Mouse (Mus musculus): ENCODE data around the gene D17Wsu92e. TPM values are rescaled to one million over a fixed set of nuclear protein-coding genes. Genes with fewer than 3 reads are reported as not detected.

D17Wsu92e gene
- polyA plus RNA-seq, 1 experiment from 2014 or later: 11.4 TPM

- ATAC-seq (replicated peaks): no peak
- Histone ChIP-seq H3K36me3 (replicated peaks) (no peaks in the 10 kb centered on the region), H3K27ac (no peak overlapping the region), H3K9ac (no peak overlapping the region), H3K4me3 (no peak overlapping the region), H3K9me3 (no peaks in the 10 kb centered on the region), H3K4me1 (peaks cover 6% of the 10 kb centered on the region; the same call in 1 of the 2 replicates), H3K4me2 (no peak overlapping the region), H3K27me3 (replicated peaks) (no peaks in the 10 kb centered on the region)
- WGBS: 94% methylated on average over 6 of the region's 6 CpGs
Measured at GRCm38 (mm10) chr17:27750451-27750942, 70.0 kb downstream of the D17Wsu92e start.

DNA sequence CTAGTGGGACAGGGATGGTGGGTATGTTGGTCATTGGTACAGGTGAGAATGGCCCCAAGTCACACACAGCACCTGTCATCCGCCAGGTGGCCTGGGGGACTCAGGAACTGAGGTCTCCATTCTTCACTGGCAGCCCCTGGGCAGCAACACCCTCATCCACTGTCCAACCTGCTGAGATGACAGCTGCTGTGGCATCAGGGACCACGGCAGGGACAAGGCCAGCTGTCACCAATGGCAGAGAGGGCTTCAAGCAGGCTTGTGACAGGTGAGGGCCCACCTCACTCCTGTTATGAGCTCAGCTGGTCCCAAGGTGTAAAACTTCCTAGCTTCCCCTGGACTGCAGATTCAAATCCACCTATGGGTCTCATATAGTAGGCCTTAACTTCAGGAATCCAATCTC, 72.3 kb downstream of the D17Wsu92e start:
- Histone ChIP-seq H3K36me3 (replicated peaks) (no peaks in the 10 kb centered on the region), H3K9me3 (no peaks in the 10 kb centered on the region), H3K9ac (no peak overlapping the region), H3K27ac (no peak overlapping the region), H3K4me3 (no peak overlapping the region), H3K27me3 (replicated peaks) (no peaks in the 10 kb centered on the region), H3K4me1 (peaks cover 3% of the 10 kb centered on the region; the same call in 1 of the 2 replicates), H3K4me2 (no peak overlapping the region)
- no peak for ATAC-seq (replicated peaks)
- 91% methylated on average over 2 of the region's 2 CpGs for WGBS

- no peak overlapping the region for H3K27ac ChIP-seq
- no peaks in the 10 kb centered on the region for H3K9me3 ChIP-seq
- H3K4me1 ChIP-seq: peaks cover 3% of the 10 kb centered on the region; the same call in 1 of the 2 replicates
- no peak overlapping the region for H3K9ac ChIP-seq
- H3K4me3 ChIP-seq: no peak overlapping the region
- 56% methylated on average over 4 of the region's 4 CpGs for WGBS
- no peaks in the 10 kb centered on the region for H3K36me3 ChIP-seq (replicated peaks)
- no peak for ATAC-seq (replicated peaks)
- no peaks in the 10 kb centered on the region for H3K27me3 ChIP-seq (replicated peaks)
- no peak overlapping the region for H3K4me2 ChIP-seq
Measured at GRCm38 (mm10) chr17:27746446-27746845, 74.0 kb downstream of the D17Wsu92e start.

DNA sequence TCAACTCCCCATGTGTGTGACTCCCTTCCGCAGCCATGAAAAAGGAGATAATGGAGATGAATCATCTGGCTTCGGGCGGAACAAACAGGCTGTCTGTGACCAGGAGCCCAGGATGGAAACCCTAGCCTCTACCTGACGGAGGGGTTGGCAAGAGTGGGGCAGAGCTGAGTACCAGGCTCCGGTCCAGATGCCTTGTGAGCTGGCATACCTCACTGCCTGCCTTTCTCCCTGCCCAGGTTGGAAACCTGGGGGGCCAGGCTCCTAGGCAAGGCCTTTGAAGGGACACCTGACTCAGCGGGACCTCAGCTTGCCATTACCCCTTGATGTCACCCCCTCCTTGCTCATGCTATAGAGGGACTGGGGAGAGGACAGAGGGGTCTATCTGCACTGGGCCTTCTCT, 79.5 kb downstream of the D17Wsu92e start:
- Histone ChIP-seq H3K27ac (no peak overlapping the region), H3K4me2 (no peak overlapping the region), H3K9me3 (no peaks in the 10 kb centered on the region), H3K4me1 (no peaks in the 10 kb centered on the region), H3K9ac (no peak overlapping the region), H3K36me3 (replicated peaks) (no peaks in the 10 kb centered on the region), H3K4me3 (no peak overlapping the region), H3K27me3 (replicated peaks) (no peaks in the 10 kb centered on the region)
- WGBS: 92% methylated on average over 6 of the region's 6 CpGs
- no peak for ATAC-seq (replicated peaks)

- H3K9ac ChIP-seq: no peak overlapping the region
- WGBS: 24% methylated on average over 12 of the region's 13 CpGs
Measured at GRCm38 (mm10) chr17:27734344-27735073, 85.9 kb downstream of the D17Wsu92e start.

DNA sequence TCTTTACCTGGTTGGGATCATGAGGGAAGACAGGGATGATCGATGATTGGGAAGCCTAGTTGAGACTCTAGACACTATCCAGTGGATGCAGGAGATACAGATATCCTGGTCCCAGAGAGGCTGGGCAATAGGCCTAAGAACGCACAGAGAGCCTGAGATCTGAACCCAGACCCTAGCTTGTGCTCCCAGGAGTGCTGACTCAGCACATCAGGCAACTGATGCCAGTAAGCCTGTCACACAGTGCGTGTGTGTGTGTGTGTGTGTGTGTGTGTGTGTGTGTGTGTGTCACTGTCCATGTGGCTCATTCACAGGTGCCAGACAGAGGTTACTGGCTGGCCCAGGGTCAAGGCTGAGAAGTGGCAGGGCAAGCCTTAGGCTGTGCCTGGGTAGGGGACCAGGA, 87.8 kb downstream of the D17Wsu92e start:
- no peak overlapping the region for H3K27ac ChIP-seq
- H3K27me3 ChIP-seq (replicated peaks): no peaks in the 10 kb centered on the region
- no peaks in the 10 kb centered on the region for H3K36me3 ChIP-seq (replicated peaks)
- H3K4me2 ChIP-seq: no peak overlapping the region
- H3K4me3 ChIP-seq: no peak overlapping the region
- 80% methylated on average over 3 of the region's 3 CpGs for WGBS
- H3K4me1 ChIP-seq: 0 out of 2 replicates have a peak, but pooled peaks cover 3% of the 10 kb centered on the region
- H3K9ac ChIP-seq: no peak overlapping the region
- ATAC-seq (replicated peaks): no peak
- H3K9me3 ChIP-seq: no peaks in the 10 kb centered on the region

More at GRCm38 (mm10) chr17:27734344-27735073, 85.9 kb downstream of the D17Wsu92e start:
- Histone ChIP-seq H3K36me3 (replicated peaks) (no peaks in the 10 kb centered on the region), H3K9me3 (no peaks in the 10 kb centered on the region), H3K27me3 (replicated peaks) (no peaks in the 10 kb centered on the region), H3K4me2 (no peak overlapping the region), H3K4me1 (0 out of 2 replicates have a peak, but pooled peaks cover 3% of the 10 kb centered on the region), H3K4me3 (no peak overlapping the region), H3K27ac (no peak overlapping the region)
- no peak for ATAC-seq (replicated peaks)

GRCm38 (mm10) chr17:27732152-27732551, 88.3 kb downstream of the D17Wsu92e start:
- 85% methylated on average over 5 of the region's 5 CpGs for WGBS
- Histone ChIP-seq H3K36me3 (replicated peaks) (no peaks in the 10 kb centered on the region), H3K9me3 (no peaks in the 10 kb centered on the region), H3K9ac (no peak overlapping the region), H3K4me3 (no peak overlapping the region), H3K4me2 (no peak overlapping the region), H3K27me3 (replicated peaks) (no peaks in the 10 kb centered on the region), H3K27ac (no peak overlapping the region), H3K4me1 (0 out of 2 replicates have a peak, but pooled peaks cover 3% of the 10 kb centered on the region)
- no peak for ATAC-seq (replicated peaks)

GRCm38 (mm10) chr17:27728770-27729169, 91.7 kb downstream of the D17Wsu92e start, which contains the start of gene Spdef:
Gene Spdef, minus strand, starts transcription at chr17:27728955.
- Histone ChIP-seq H3K36me3 (replicated peaks) (no peaks in the 10 kb centered on the region), H3K4me3 (no peak within 1 kb of the TSS), H3K27ac (no peak within 1 kb of the TSS), H3K9me3 (no peaks in the 10 kb centered on the region), H3K4me2 (no peak within 1 kb of the TSS), H3K27me3 (replicated peaks) (no peaks in the 10 kb centered on the region), H3K9ac (no peak within 1 kb of the TSS), H3K4me1 (peaks cover 8% of the 10 kb centered on the region)
- no peak for ATAC-seq (replicated peaks)
- WGBS: 82% methylated on average over 10 of the region's 10 CpGs

DNA sequence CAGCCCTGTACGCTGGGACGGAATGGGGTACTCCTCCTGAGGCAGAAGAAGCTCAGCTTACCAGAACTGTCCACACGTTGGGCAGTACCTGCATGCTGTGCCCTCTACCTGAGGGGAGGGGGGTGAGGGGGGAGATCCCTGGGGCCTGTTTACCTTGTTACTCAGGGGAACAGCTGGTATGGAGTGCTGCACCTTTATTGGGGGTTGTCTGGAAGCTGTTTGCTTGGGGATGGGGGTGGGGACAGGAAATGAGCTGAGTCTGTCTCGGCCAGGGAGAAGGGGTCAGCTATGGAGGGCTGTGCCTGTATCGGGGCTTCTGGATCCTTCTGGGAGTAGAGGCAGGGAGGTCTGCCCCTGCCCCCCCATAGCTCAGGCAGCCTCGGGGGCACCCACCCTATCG, 93.9 kb downstream of the D17Wsu92e start:
- Histone ChIP-seq H3K4me3 (no peak overlapping the region), H3K27ac (no peak overlapping the region), H3K4me2 (no peak overlapping the region), H3K9me3 (no peaks in the 10 kb centered on the region), H3K9ac (no peak overlapping the region), H3K27me3 (replicated peaks) (no peaks in the 10 kb centered on the region), H3K4me1 (peaks cover 8% of the 10 kb centered on the region), H3K36me3 (replicated peaks) (no peaks in the 10 kb centered on the region)
- WGBS: 68% methylated on average over 7 of the region's 7 CpGs
- no peak for ATAC-seq (replicated peaks)

GRCm38 (mm10) chr17:27725412-27725811, 95.0 kb downstream of the D17Wsu92e start:
- Histone ChIP-seq H3K27ac (no peak overlapping the region), H3K36me3 (replicated peaks) (no peaks in the 10 kb centered on the region), H3K27me3 (replicated peaks) (no peaks in the 10 kb centered on the region), H3K4me3 (no peak overlapping the region), H3K4me2 (no peak overlapping the region), H3K4me1 (peaks cover 8% of the 10 kb centered on the region), H3K9me3 (no peaks in the 10 kb centered on the region), H3K9ac (no peak overlapping the region)
- WGBS: 11% methylated on average over 10 of the region's 10 CpGs
- no peak for ATAC-seq (replicated peaks)

DNA sequence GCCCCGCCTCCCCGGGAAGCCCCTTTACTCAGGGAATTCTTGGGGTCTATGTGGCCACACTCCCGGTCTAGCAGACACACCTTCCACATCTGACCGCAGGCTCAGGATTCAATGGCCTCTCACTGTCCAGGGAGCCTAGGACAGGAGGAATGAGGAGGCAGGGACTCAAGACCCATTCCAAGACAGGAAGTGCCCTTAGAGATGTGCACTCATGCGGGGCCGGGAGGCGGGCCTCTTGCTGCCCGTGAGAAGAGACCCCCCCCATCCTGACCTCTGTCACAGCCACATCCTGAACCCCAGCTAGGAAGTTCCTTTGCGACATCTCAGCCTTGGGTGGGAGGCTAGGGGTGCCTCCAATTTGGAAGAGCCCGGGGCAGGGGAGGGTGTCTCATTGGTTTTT, 95.4 kb downstream of the D17Wsu92e start:
- no peaks in the 10 kb centered on the region for H3K9me3 ChIP-seq
- WGBS: 25% methylated on average over 10 of the region's 10 CpGs
- no peak overlapping the region for H3K4me2 ChIP-seq
- H3K36me3 ChIP-seq (replicated peaks): no peaks in the 10 kb centered on the region
- H3K4me1 ChIP-seq: peaks cover 8% of the 10 kb centered on the region
- no peak for ATAC-seq (replicated peaks)
- no peaks in the 10 kb centered on the region for H3K27me3 ChIP-seq (replicated peaks)
- no peak overlapping the region for H3K4me3 ChIP-seq
- no peak overlapping the region for H3K27ac ChIP-seq
- no peak overlapping the region for H3K9ac ChIP-seq

DNA sequence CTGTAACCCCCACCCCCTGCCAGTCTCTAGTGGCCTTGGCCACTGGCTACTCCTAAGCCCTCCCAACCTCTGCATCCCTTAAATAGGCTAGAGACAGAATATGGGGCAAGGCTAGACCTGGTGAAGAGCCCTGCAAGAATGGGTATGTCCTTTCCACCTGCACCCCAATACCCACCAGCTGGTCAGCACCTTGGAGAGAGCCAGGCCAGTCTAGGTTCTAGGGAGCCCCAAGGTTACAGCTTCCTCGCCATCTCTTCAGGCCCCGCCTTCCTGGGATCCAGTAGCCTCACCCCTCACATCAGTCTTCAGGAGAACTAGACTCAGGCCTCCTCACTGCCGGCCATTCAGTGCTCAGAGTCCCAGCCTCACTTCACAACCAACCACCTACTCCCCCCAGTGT, 96.1 kb downstream of the D17Wsu92e start:
- H3K4me1 ChIP-seq: peaks cover 8% of the 10 kb centered on the region
- no peak overlapping the region for H3K4me2 ChIP-seq
- no peaks in the 10 kb centered on the region for H3K27me3 ChIP-seq (replicated peaks)
- H3K9me3 ChIP-seq: no peaks in the 10 kb centered on the region
- 49% methylated on average over 3 of the region's 3 CpGs for WGBS
- no peak overlapping the region for H3K27ac ChIP-seq
- no peak overlapping the region for H3K4me3 ChIP-seq
- ATAC-seq (replicated peaks): no peak
- no peaks in the 10 kb centered on the region for H3K36me3 ChIP-seq (replicated peaks)
- H3K9ac ChIP-seq: no peak overlapping the region

GRCm38 (mm10) chr17:27721125-27721664, 99.3 kb downstream of the D17Wsu92e start:
- Histone ChIP-seq H3K9me3 (no peaks in the 10 kb centered on the region), H3K4me1 (peaks cover 21% of the 10 kb centered on the region), H3K27ac (no peak overlapping the region), H3K9ac (no peak overlapping the region), H3K4me3 (no peak overlapping the region), H3K4me2 (no peak overlapping the region), H3K27me3 (replicated peaks) (no peaks in the 10 kb centered on the region), H3K36me3 (replicated peaks) (no peaks in the 10 kb centered on the region)
- 72% methylated on average over 9 of the region's 9 CpGs for WGBS
- no peak for ATAC-seq (replicated peaks)

All from midbrain, embryonic 15.5 days (tissue).